Mouse (Mus musculus) intestine, embryonic 14.5 days (tissue): ENCODE results near the gene Scg3. TPM values are rescaled to one million over a fixed set of nuclear protein-coding genes. Genes with fewer than 3 reads are reported as not detected.
A peak's percentile ranks its signal among the peaks of the same experiment; 100 is the strongest.

ENCODE experiments used
- ATAC-seq: fragments of 200-750 bp; cut with Nextera tagmentation; replicated peaks from 2 replicates; pipeline ENCODE4 v1.8.0; 2017; ENCODE audit warnings: low read depth, moderate number of reproducible peaks, moderate TSS enrichment, moderate library complexity; ENCODE audit not compliant: low FRiP score, low TSS enrichment
- DNase-seq: peaks from one replicate; pipeline ENCODE4 v3.0.0-alpha.2; 2018; ENCODE audit warnings: low spot score
- H3K27ac ChIP-seq: fragments of 300-500 bp; sonication (generic); 2 replicates; pipeline ENCODE4 v1.5.1; 2014; ENCODE audit warnings: low read depth, mild to moderate bottlenecking, control low read depth
- H3K27me3 ChIP-seq: fragments of 300-500 bp; sonication (generic); replicated peaks from 2 replicates; pipeline ENCODE4 v1.6.1; 2014; ENCODE audit warnings: low read length, control low read depth; ENCODE audit not compliant: control insufficient read depth, insufficient read depth
- H3K36me3 ChIP-seq: fragments of 300-500 bp; sonication (generic); 2 replicates; pipeline ENCODE4 v1.6.1; 2014; ENCODE audit warnings: low read length, control low read depth; ENCODE audit not compliant: control insufficient read depth, insufficient read depth
- H3K4me1 ChIP-seq: fragments of 300-500 bp; sonication (generic); replicated peaks from 2 replicates; pipeline ENCODE4 v1.6.1; 2014; ENCODE audit warnings: low read length, control low read depth, mixed read lengths; ENCODE audit not compliant: control insufficient read depth, insufficient read depth
- H3K4me2 ChIP-seq: fragments of 300-500 bp; sonication (generic); 2 replicates; pipeline ENCODE4 v1.6.1; 2014; ENCODE audit warnings: low read length
- H3K4me3 ChIP-seq: fragments of 300-500 bp; sonication (generic); 2 replicates; pipeline ENCODE4 v1.5.1; 2014; ENCODE audit warnings: low read depth, low read length, control low read depth, mixed read lengths
- H3K9ac ChIP-seq: fragments of 300-500 bp; sonication (generic); 2 replicates; pipeline ENCODE4 v1.6.1; 2014; ENCODE audit warnings: mild to moderate bottlenecking, low read length
- H3K9me3 ChIP-seq: fragments of 300-500 bp; sonication (generic); 2 replicates; pipeline ENCODE4 v1.6.1; 2016; ENCODE audit warnings: low read length, control low read depth; ENCODE audit not compliant: control insufficient read depth
- WGBS: fragments of 180-500 bp; shearing (Covaris S2); extraction: QIAGEN DNeasy Blood & Tissue Kit; methylation state at CpG from one replicate; pipeline ENCODE4 v1.1.7; 2014; 5-methylcytosine and 5-hydroxymethylcytosine counted together
- polyA plus RNA-seq: library from polyadenylated mRNA; unstranded; fragments of >200 nt; fragmentation: Nextera tagmentation; extraction: Ambion mirVana; gene quantifications from 2 replicates; pipeline ENCODE4 v1.2.1, GENCODE M21; 2014

Gene Scg3
- polyA plus RNA-seq, 1 experiment from 2014 or later, result 10.4 TPM

- H3K9ac ChIP-seq, result no peak overlapping the region
- H3K9me3 ChIP-seq, result no peaks in the 10 kb centered on the region
- DNase-seq (peak; percentile 46), ATAC-seq (no peak)
- H3K4me1 ChIP-seq, result peaks cover 16% of the 10 kb centered on the region; the same call in 1 of the 2 replicates
- no peak overlapping the region for H3K4me2 ChIP-seq
- H3K27ac ChIP-seq, result no peak overlapping the region
- no peaks in the 10 kb centered on the region for H3K36me3 ChIP-seq
- H3K4me3 ChIP-seq, result no peak overlapping the region
- 69% methylated on average over 7 of the region's 7 CpGs for WGBS
- no peaks in the 10 kb centered on the region for H3K27me3 ChIP-seq
Measured at GRCm38 (mm10) chr9:75600166-75600934, 83.5 kb downstream of the Scg3 start.

- H3K4me2 ChIP-seq, result no peak overlapping the region
- peak; percentile 50 for DNase-seq
- H3K27me3 ChIP-seq, result no peaks in the 10 kb centered on the region
- no peaks in the 10 kb centered on the region for H3K9me3 ChIP-seq
- 53% methylated on average over 5 of the region's 5 CpGs for WGBS
- peaks cover 16% of the 10 kb centered on the region; the same call in 1 of the 2 replicates for H3K4me1 ChIP-seq
- no peak overlapping the region for H3K9ac ChIP-seq
- no peak overlapping the region for H3K27ac ChIP-seq
- no peak overlapping the region for H3K4me3 ChIP-seq
- no peak for ATAC-seq
- H3K36me3 ChIP-seq, result no peaks in the 10 kb centered on the region
Measured at GRCm38 (mm10) chr9:75599191-75599841, 84.5 kb downstream of the Scg3 start.

- H3K4me3 ChIP-seq, result no peak overlapping the region
- WGBS, result 88% methylated on average over 4 of the region's 4 CpGs
- H3K4me1 ChIP-seq, result peaks cover 16% of the 10 kb centered on the region; the same call in 1 of the 2 replicates
- H3K9me3 ChIP-seq, result no peaks in the 10 kb centered on the region
- no peak overlapping the region for H3K27ac ChIP-seq
- no peak overlapping the region for H3K9ac ChIP-seq
- no peak overlapping the region for H3K4me2 ChIP-seq
- no peaks in the 10 kb centered on the region for H3K36me3 ChIP-seq
- no peaks in the 10 kb centered on the region for H3K27me3 ChIP-seq
- DNase-seq (peak; percentile 32), ATAC-seq (no peak)
Measured at GRCm38 (mm10) chr9:75597596-75597995, 86.3 kb downstream of the Scg3 start.

GRCm38 (mm10) chr9:75597036-75597435, 86.8 kb downstream of the Scg3 start:
- Histone ChIP-seq H3K4me1 (peaks cover 16% of the 10 kb centered on the region; the same call in 1 of the 2 replicates), H3K4me2 (no peak overlapping the region), H3K9me3 (no peaks in the 10 kb centered on the region), H3K27ac (no peak overlapping the region), H3K9ac (no peak overlapping the region), H3K36me3 (no peaks in the 10 kb centered on the region), H3K27me3 (no peaks in the 10 kb centered on the region), H3K4me3 (no peak overlapping the region)
- peak; percentile 25 for DNase-seq
- 88% methylated on average over 13 of the region's 13 CpGs for WGBS
- ATAC-seq, result no peak

GRCm38 (mm10) chr9:75593481-75593880, 90.4 kb downstream of the Scg3 start:
- ATAC-seq (no peak), DNase-seq (peak; percentile 33)
- WGBS, result 90% methylated on average over 5 of the region's 5 CpGs
- Histone ChIP-seq H3K9ac (no peak overlapping the region), H3K4me3 (no peak overlapping the region), H3K4me2 (no peak overlapping the region), H3K27ac (no peak overlapping the region), H3K36me3 (no peaks in the 10 kb centered on the region), H3K27me3 (no peaks in the 10 kb centered on the region), H3K9me3 (no peaks in the 10 kb centered on the region), H3K4me1 (no peaks in the 10 kb centered on the region)

Other genes starting within 250 kb of the Scg3 start
- gene Leo1, start 242.5 kb downstream of the Scg3 start, polyA plus RNA-seq, result 35.1 and 35.3 TPM in 2 replicates
- gene Tmod3, start 124.4 kb downstream of the Scg3 start, polyA plus RNA-seq, result 89.2 and 92.5 TPM in 2 replicates
- 17.6 and 21.3 TPM in 2 replicates for gene Tmod2, start 72.7 kb downstream of the Scg3 start, polyA plus RNA-seq
- gene Lysmd2, start 58.3 kb downstream of the Scg3 start, polyA plus RNA-seq, result 24.3 and 26.6 TPM in 2 replicates
- 9.8 and 11.2 TPM in 2 replicates for gene Bmp5, start 91.3 kb upstream of the Scg3 start, polyA plus RNA-seq